Mouse (Mus musculus): Measurements from ENCODE around the gene Sez6l. TPM values are rescaled to one million over a fixed set of nuclear protein-coding genes. Genes with fewer than 3 reads are reported as not detected.

Sez6l gene
- total and polyA plus RNA-seq, 2 experiments from 2014 or later: 48.4 to 73.8 TPM

DNA sequence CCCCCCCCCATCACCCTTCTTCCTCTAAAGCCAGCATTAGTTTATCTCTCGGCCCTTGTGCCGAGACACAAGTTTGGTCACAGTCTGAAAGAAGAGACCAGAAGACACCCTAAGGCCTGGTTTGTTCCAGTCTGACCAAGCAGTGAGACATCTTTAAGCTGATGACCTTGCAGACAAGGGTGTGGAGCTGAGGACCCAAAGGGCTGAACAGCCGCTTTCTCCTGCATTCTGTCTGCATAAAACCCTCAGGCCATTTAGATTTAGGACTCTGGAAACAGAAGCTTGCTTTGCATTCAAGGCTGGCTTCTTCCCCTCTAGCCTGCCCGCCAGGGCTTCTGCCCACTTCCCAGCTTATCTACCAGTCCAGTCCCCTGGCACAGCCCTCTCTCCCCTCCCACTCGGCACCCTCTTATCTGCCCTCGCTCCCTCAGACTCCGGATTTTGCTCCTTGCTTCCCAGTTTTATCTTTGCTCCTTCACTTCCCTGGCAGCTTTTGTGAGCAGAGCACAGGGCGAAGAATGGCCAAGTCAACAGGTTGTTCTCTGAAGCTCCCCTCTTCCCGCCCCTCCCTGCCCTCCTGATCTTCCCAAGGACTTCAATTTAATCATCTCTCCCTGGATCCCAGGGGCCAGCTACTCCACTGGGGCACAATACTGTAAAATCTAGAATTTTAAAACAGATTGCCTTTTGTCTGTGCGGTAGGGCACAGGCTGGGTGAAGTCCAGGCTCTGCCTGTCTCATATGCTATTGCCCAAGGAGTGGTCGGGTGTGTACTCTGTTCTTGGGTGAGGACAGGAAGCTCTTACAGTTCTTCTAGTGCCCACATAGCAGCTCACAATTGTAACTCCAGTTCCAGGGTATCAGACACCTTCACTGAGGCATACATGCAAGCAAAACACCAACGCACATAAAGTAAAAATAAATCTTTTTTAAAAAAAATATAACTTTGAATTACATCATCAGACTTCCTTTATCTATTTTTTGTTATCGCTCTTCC lies 77.8 kb downstream of the Sez6l start:
- H3K27me3 ChIP-seq (ENCODE audit: insufficient read depth, low read length): no peaks in the 10 kb centered on the region
- no peak overlapping the region for H3K4me3 ChIP-seq (ENCODE audit: low read depth, low read length)
- H3K36me3 ChIP-seq (ENCODE audit: insufficient read depth): no peaks in the 10 kb centered on the region
- no peak for ATAC-seq
- DNase-seq: no peak
- H3K9me3 ChIP-seq (ENCODE audit: low read length): no peaks in the 10 kb centered on the region
- no peak overlapping the region for H3K9ac ChIP-seq
- no peak overlapping the region for H3K4me2 ChIP-seq (ENCODE audit: low read depth)
- no peak overlapping the region for H3K27ac ChIP-seq (ENCODE audit: low read depth, low read length)
- TF ChIP-seq CTCF (IDR thresholded peaks at IDR 0.05; ENCODE audit: low read depth): no peak
- H3K4me1 ChIP-seq (ENCODE audit: insufficient read depth): no peaks in the 10 kb centered on the region
- 66% methylated on average over 13 of the region's 13 CpGs for WGBS

DNA sequence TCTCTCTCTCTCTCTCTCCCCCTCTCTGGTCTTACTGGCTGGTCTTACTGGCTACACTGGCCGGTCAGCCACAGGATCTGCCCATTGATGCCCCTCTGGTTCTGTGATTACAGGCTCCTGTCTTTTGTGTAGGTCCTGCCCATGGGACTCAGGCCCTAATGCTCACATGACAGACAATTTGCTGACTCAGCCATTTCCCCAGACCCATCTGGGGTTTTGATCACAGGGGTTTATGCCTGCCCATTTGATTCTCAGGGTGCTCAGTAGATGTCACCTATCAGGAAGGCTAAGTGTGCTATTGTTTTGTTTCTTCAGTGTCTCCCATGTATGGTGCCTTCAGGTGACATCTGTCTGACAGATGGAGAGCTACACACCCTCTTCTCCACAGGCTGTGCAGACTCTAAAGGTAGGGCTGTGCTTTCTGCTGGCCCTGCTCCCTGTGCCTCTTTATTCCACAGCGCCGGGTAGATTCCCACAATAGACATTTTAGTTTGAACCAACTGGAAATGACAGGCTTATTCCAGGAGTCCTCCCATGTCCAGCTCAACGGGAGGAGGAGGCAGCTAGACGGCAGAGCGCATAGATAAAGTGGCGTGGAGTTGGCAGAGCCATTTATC lies 80.1 kb downstream of the Sez6l start:
- peaks cover 3% of the 10 kb centered on the region; the same call in 1 of the 2 replicates for H3K4me1 ChIP-seq (ENCODE audit: insufficient read depth)
- no peak for TF ChIP-seq CTCF (IDR thresholded peaks at IDR 0.05; ENCODE audit: low read depth)
- no peak overlapping the region for H3K4me3 ChIP-seq (ENCODE audit: low read depth, low read length)
- H3K36me3 ChIP-seq (ENCODE audit: insufficient read depth): no peaks in the 10 kb centered on the region
- H3K9me3 ChIP-seq (ENCODE audit: low read length): no peaks in the 10 kb centered on the region
- H3K4me2 ChIP-seq (ENCODE audit: low read depth): no peak overlapping the region
- no peak overlapping the region for H3K27ac ChIP-seq (ENCODE audit: low read depth, low read length)
- 58% methylated on average over 7 of the region's 7 CpGs for WGBS
- H3K27me3 ChIP-seq (ENCODE audit: insufficient read depth, low read length): no peaks in the 10 kb centered on the region
- no peak overlapping the region for H3K9ac ChIP-seq
- DNase-seq (no peak), ATAC-seq (no peak)

GRCm38 (mm10) chr5:112493492-112493891 lies 83.5 kb downstream of the Sez6l start:
- no peak for TF ChIP-seq CTCF (IDR thresholded peaks at IDR 0.05; ENCODE audit: low read depth)
- Histone ChIP-seq H3K27ac (ENCODE audit: low read depth, low read length) (no peak overlapping the region), H3K4me3 (ENCODE audit: low read depth, low read length) (no peak overlapping the region), H3K4me2 (ENCODE audit: low read depth) (no peak overlapping the region), H3K9me3 (ENCODE audit: low read length) (no peaks in the 10 kb centered on the region), H3K36me3 (ENCODE audit: insufficient read depth) (no peaks in the 10 kb centered on the region), H3K9ac (no peak overlapping the region), H3K4me1 (ENCODE audit: insufficient read depth) (peaks cover 3% of the 10 kb centered on the region; the same call in 1 of the 2 replicates), H3K27me3 (ENCODE audit: insufficient read depth, low read length) (no peaks in the 10 kb centered on the region)
- peak; percentile 45 for DNase-seq
- 30% methylated on average over 11 of the region's 11 CpGs for WGBS
- peak; percentile 50; the same call in 1 of the 2 replicates for ATAC-seq

DNA sequence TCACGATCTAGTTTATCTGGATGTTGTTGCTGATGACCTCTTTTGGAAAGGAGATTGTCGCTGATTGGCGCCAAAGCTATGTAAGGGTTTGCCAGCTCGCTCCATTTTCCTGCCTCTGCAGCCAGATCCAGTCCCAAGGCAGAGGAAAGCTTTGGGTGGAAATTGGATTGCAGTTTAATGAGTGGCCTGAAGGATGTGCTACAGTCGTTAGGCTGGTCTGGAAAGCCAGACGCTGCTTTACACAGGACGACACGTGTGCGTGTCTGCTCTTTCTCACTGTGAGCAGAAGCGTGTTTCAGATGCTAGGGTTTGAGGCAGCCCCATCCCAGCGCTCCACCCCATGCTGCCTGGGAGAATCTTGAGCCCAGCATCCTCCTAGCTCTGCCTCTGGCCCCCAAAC lies 85.5 kb downstream of the Sez6l start:
- 50% methylated on average over 11 of the region's 11 CpGs for WGBS
- peak; percentile 43 for DNase-seq
- no peak overlapping the region for H3K4me3 ChIP-seq (ENCODE audit: low read depth, low read length)
- no peak overlapping the region for H3K27ac ChIP-seq (ENCODE audit: low read depth, low read length)
- no peak overlapping the region for H3K9ac ChIP-seq
- peak; percentile 57 for TF ChIP-seq CTCF (IDR thresholded peaks at IDR 0.05; ENCODE audit: low read depth)
- peak; percentile 75 for ATAC-seq
- no peaks in the 10 kb centered on the region for H3K36me3 ChIP-seq (ENCODE audit: insufficient read depth)
- H3K4me2 ChIP-seq (ENCODE audit: low read depth): no peak overlapping the region
- peaks cover 3% of the 10 kb centered on the region; the same call in 1 of the 2 replicates for H3K4me1 ChIP-seq (ENCODE audit: insufficient read depth)
- no peaks in the 10 kb centered on the region for H3K9me3 ChIP-seq (ENCODE audit: low read length)
- H3K27me3 ChIP-seq (ENCODE audit: insufficient read depth, low read length): no peaks in the 10 kb centered on the region

DNA sequence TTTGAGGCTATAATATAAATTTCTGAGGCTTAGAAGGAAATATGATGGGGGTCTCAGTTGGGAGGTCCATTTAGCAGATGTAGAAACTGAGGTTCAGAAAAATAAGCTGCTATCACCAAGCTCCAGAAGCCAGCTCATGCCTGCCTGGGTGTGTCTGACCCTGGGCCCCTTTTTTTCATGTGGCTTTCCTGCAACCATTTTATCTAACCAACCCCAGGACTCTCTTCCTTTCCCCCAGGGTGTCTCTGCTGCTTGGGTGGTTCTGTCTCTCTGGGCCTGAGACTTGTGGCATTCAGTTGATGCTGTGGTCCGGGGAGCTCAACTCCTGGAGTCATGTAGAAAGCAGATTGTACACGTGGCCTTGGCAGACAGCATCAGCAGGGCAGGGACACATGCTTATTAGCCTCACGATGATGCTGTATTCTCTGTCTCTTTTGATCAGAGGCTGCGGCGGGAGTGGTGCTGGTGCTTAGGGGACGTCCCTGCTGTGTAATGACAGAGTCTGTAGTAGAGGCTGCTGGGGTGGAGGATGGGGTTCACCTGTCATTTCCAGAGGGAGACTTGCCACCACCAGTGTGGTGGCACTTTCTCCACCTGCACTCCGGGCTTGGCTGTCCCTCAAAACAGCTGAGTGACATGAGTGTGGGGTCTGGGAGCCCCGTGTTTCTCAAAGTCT lies 88.7 kb downstream of the Sez6l start:
- H3K4me2 ChIP-seq (ENCODE audit: low read depth): no peak overlapping the region
- H3K27me3 ChIP-seq (ENCODE audit: insufficient read depth, low read length): no peaks in the 10 kb centered on the region
- no peak overlapping the region for H3K27ac ChIP-seq (ENCODE audit: low read depth, low read length)
- DNase-seq (no peak), ATAC-seq (no peak)
- no peaks in the 10 kb centered on the region for H3K9me3 ChIP-seq (ENCODE audit: low read length)
- no peak overlapping the region for H3K4me3 ChIP-seq (ENCODE audit: low read depth, low read length)
- 35% methylated on average over 8 of the region's 8 CpGs for WGBS
- no peak overlapping the region for H3K9ac ChIP-seq
- peaks cover 10% of the 10 kb centered on the region; the same call in 1 of the 2 replicates for H3K4me1 ChIP-seq (ENCODE audit: insufficient read depth)
- H3K36me3 ChIP-seq (ENCODE audit: insufficient read depth): no peaks in the 10 kb centered on the region
- TF ChIP-seq CTCF (IDR thresholded peaks at IDR 0.05; ENCODE audit: low read depth): no peak

GRCm38 (mm10) chr5:112487504-112487903 lies 89.5 kb downstream of the Sez6l start:
- Histone ChIP-seq H3K36me3 (ENCODE audit: insufficient read depth) (no peaks in the 10 kb centered on the region), H3K27me3 (ENCODE audit: insufficient read depth, low read length) (no peaks in the 10 kb centered on the region), H3K4me2 (ENCODE audit: low read depth) (no peak overlapping the region), H3K9ac (no peak overlapping the region), H3K4me3 (ENCODE audit: low read depth, low read length) (no peak overlapping the region), H3K4me1 (ENCODE audit: insufficient read depth) (peaks cover 10% of the 10 kb centered on the region; the same call in 1 of the 2 replicates), H3K27ac (ENCODE audit: low read depth, low read length) (no peak overlapping the region), H3K9me3 (ENCODE audit: low read length) (no peaks in the 10 kb centered on the region)
- ATAC-seq (no peak), DNase-seq (no peak)
- TF ChIP-seq CTCF (IDR thresholded peaks at IDR 0.05; ENCODE audit: low read depth): no peak
- 96% methylated on average over 1 of the region's 1 CpGs for WGBS

Measured in forebrain, postnatal 0 days (tissue).